Mouse (Mus musculus) cerebellum, postnatal 10 days (tissue): ENCODE data around the gene Cd300ld2.
"Not testable (repeated sequence)": the region's sequence is repeated elsewhere in the genome, so short reads cannot be mapped to it uniquely, and the experiment has no call there.

ENCODE experiments used
- DNase-seq, 2 experiments: peaks; one replicate each; pipeline ENCODE4 v3.0.0; 2021; ENCODE audit warnings: mixed read lengths in 2 of 2

Cd300ld2 gene

DNA sequence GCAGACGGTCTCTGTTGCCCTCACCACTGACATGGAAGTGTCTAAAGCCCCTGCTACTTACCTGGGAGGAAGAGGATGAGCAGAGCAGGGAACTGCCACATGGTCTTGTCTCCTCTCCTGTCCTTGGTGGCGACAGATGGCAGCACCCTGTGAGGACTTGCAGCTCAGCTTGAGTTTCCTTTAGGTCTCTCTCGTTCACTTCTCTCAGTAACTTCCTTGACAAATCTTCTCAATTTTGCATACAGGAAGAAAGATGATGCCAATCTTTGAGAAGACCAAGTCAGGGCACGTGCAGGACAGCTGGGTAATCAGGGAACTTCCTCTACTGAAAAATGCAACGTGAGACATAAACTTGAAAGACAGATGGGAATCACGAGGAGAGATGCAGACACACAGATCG lies at the start of gene Cd300ld2:
Gene Cd300ld2 (minus strand): TSS at position 101 of the 400 bp plus-strand sequence.
- DNase-seq: not testable (repeated sequence)

GRCm38 (mm10) chr11:115062077-115062476 lies 46.1 kb upstream of the Cd300ld2 start, which contains the start of gene Cd300e:
TSS of gene Cd300e (minus strand) at chr11:115062177.
- no peak for DNase-seq

DNA sequence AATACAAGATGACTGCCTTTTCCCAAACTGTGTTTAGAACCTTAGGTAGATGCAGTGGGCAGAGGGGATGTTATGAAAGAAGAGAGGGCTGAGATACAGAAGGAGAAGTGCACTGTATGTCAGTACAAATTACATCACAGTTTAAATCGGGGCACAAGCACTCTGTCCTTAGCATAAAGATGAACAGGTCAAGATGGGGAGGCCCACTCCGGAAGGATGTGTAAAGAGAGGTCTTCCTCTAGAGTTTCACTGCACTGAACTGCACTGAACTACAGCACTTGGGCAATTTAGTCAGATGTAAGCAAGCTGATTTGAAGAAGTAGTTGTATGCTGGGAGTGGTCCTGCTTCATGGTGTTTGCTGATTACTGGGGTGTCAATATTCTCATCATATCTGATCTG lies 43.8 kb upstream of the Cd300ld2 start:
- no peak for DNase-seq

DNA sequence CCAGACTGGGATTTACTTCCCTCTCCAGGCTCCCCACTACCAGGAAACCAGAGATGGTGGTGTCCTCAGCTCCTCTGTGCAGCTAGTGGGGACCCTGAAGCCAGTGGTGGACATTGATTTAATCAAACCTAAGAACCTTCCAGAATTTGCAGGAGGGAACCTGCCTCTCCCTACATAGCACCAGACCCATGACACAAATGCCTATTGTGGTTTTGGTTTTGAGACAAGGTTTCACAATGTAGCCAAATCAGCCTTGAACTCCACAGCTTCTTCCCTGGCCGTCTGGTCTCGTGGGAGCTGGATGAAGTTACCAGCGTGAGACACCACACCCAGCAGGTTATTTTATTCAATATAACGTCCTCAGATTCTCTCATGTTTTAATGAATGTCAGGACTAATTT lies 42.7 kb upstream of the Cd300ld2 start:
- no peak for DNase-seq

DNA sequence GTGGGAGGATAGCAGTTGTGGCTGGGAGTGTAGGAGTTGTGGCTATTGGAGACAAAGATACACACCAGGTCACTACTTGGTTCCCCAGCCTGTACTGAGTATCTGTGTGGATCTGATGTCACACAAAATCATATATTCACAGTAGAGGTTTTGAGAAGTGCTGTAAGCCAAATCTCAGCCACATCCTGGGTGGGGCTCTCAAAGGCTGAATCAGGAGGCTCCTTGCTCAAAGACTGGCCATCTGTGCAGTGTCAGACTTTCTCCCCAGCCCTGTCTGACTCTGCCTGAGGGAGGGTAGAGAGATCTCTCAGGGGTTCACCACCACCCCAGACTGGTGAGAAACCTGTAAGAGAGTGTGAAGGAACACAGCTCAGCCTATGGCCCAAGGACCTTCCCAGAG lies 38.5 kb upstream of the Cd300ld2 start:
- no peak for DNase-seq

- no peak for DNase-seq
Measured at GRCm38 (mm10) chr11:115052991-115053390, 37.0 kb upstream of the Cd300ld2 start.

DNA sequence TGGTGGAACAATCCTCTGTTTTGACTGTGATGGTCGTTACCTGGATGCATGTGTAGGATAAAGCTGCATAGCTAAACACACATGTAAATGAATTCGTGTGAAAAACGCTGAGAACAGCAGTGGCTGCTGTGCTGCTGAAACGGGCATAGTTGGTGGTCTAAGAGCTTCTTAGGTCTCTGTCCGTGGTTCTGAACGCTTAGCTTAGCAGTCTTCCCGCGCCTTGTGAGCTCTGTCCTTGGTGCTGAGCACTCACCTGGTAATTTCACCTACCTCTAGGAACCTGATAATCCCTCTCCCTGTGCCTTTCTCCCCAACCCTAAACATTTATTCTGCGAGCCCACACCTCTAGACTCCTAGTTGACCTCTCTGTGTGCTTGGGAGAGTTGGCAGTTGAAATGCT lies 36.2 kb upstream of the Cd300ld2 start:
- no peak for DNase-seq

DNA sequence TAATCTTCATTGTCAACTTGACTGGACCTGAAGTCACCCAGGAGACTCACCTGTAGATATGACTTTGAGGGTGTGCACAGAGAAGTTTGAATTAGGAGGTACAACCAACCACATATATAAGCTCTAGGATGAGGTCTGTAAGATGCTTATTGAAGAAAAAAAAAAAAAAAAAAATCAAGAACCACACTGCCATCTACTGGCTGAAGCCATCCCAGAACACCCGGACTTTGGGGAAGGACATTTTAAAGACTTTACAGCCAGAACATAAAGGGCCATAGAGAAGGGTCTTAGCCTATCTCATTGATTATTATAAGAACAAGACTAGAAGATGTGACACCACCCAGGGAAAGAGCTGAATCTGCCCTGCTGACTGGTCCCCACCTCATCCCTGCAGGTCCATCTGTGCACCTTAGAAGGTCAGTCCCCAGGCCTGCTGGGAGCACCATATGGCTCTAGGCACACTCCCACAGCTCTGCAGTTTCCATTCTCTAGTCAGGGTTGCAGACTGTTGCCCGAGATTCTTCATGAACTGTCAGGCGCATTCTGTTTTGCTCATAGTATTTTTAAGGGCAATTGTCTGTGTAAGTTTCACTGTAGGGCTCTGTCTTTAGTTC lies 33.4 kb upstream of the Cd300ld2 start:
- peak; percentile 88 to 93 for DNase-seq

GRCm38 (mm10) chr11:115048259-115048658 lies 32.3 kb upstream of the Cd300ld2 start, which contains the start of gene Cd300ld3:
TSS of gene Cd300ld3 (minus strand) at chr11:115048409.
- no peak for DNase-seq

DNA sequence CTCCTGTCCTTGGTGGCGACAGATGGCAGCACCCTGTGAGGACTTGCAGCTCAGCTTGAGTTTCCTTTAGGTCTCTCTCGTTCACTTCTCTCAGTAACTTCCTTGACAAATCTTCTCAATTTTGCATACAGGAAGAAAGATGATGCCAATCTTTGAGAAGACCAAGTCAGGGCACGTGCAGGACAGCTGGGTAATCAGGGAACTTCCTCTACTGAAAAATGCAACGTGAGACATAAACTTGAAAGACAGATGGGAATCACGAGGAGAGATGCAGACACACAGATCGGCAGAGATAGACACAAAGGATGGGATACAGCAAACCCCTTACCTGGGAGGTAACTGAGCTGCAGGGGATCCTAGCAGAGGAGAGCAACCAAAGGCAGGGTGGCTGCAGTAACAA lies 21.7 kb upstream of the Cd300ld2 start, which contains the start of gene Cd300ld5:
Gene Cd300ld5 (minus strand): TSS at position 101 of the 400 bp plus-strand sequence.
- DNase-seq: not testable (repeated sequence)

GRCm38 (mm10) chr11:115026912-115027311 lies 10.9 kb upstream of the Cd300ld2 start, which contains the start of gene Cd300ld4:
TSS of gene Cd300ld4 (minus strand) at chr11:115027012.
- DNase-seq: not testable (repeated sequence)

- DNase-seq: no peak
Measured at GRCm38 (mm10) chr11:115004070-115004469, 11.9 kb downstream of the Cd300ld2 start.

DNA sequence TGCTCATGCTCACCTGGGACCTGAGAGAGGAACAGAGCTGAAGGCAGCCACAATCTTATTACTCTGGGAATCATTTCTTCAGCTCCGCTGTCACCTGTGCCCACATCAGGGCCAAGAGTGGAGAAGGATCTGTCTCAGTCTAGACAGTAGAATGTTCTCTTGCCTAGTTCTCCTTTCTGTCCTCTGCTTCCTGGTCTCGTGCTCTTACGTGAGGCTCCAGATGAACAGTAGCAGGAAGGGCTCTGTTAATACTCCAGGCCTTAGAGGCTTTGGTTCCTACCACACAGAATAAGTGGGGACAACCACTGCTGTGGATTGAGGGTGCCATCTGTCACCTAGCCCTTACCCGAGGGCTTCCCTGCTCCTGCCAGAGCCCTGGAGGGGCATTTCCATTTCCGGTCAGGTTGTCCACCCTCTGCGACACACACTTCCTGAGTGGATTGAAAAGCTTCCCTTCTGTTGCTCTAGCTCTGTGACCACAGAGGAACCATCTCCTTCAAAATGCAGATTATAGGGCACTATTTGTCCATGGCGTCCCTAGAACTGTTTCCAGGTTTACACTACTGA lies 14.4 kb downstream of the Cd300ld2 start, which contains the start of gene Cd300c2:
Gene Cd300c2 (minus strand): TSS at position 407 of the 567 bp plus-strand sequence.
- peak; percentile 16 to 24 for DNase-seq

- DNase-seq: no peak
Measured at GRCm38 (mm10) chr11:114989793-114990192, 26.2 kb downstream of the Cd300ld2 start, which contains the start of gene Cd300ld. TSS of gene Cd300ld (minus strand) at chr11:114989922.

DNA sequence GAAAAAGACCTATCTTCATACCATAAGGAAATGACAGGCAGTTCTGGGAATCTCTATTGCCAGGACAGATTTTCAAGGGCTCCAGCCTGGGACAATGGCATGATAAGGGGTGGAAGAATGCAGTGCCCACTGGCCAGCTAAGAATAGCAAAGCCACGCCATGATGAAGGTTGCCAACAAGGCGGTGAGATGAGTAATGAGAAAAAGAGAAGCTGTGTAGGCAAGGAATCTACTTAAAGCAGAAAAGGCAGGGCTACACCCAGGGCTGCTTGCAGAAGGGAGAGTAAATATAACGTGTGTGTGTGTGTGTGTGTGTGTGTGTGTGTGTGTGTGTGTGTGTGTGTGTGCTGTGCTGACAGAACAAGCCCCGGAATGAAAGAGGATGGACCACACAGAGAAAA lies 34.1 kb downstream of the Cd300ld2 start:
- no peak for DNase-seq

- peak; percentile 65 to 68 for DNase-seq
Measured at GRCm38 (mm10) chr11:114972726-114973125, 43.3 kb downstream of the Cd300ld2 start.

- DNase-seq: no peak
Measured at GRCm38 (mm10) chr11:114968752-114969207, 47.2 kb downstream of the Cd300ld2 start, which contains the start of gene Cd300c. TSS of gene Cd300c (minus strand) at chr11:114969157.

GRCm38 (mm10) chr11:114965182-114965828 lies 50.7 kb downstream of the Cd300ld2 start:
- DNase-seq: no peak

- peak in 1 of 2 experiments; percentile 18 for DNase-seq
Measured at GRCm38 (mm10) chr11:114960369-114960768, 55.6 kb downstream of the Cd300ld2 start.
